Mouse (Mus musculus) heart, embryonic 16.5 days (tissue): ENCODE measurements around the gene Vmo1. TPM values are rescaled to one million over a fixed set of nuclear protein-coding genes. Genes with fewer than 3 reads are reported as not detected.
A peak's percentile ranks its signal among the peaks of the same experiment; 100 is the strongest.

Experiments
- ATAC-seq: fragments of 200-750 bp; cut with Nextera tagmentation; replicated peaks from 2 replicates; pipeline ENCODE4 v1.8.0; 2017; ENCODE audit warnings: moderate number of reproducible peaks; ENCODE audit not compliant: insufficient read depth, low FRiP score; ENCODE audit errors: extremely low read depth
- H3K27ac ChIP-seq: fragments of 300-500 bp; sonication (generic); 2 replicates; pipeline ENCODE4 v1.5.1; 2014; ENCODE audit warnings: mild to moderate bottlenecking, low read length, control low read depth, moderate library complexity
- H3K27me3 ChIP-seq: fragments of 300-500 bp; sonication (generic); 2 replicates; pipeline ENCODE4 v1.6.1; 2014; ENCODE audit warnings: low read length, mixed read lengths; ENCODE audit not compliant: control insufficient read depth, insufficient read depth
- H3K36me3 ChIP-seq: fragments of 300-500 bp; sonication (generic); 2 replicates; pipeline ENCODE4 v1.6.1; 2014; ENCODE audit not compliant: control insufficient read depth, insufficient read depth
- H3K4me1 ChIP-seq: fragments of 300-500 bp; sonication (generic); 2 replicates; pipeline ENCODE4 v1.6.1; 2014; ENCODE audit warnings: low read length, mixed read lengths; ENCODE audit not compliant: control insufficient read depth, insufficient read depth
- H3K4me2 ChIP-seq: fragments of 300-500 bp; sonication (generic); 2 replicates; pipeline ENCODE4 v1.6.1; 2014; ENCODE audit warnings: low read depth, mild to moderate bottlenecking, control low read depth, low read length
- H3K4me3 ChIP-seq: fragments of 300-500 bp; sonication (generic); 2 replicates; pipeline ENCODE4 v1.5.1; 2014; ENCODE audit warnings: mild to moderate bottlenecking, control low read depth, low read length
- H3K9ac ChIP-seq: fragments of 300-500 bp; sonication (generic); 2 replicates; pipeline ENCODE4 v1.6.1; 2014; ENCODE audit warnings: low read length, control low read depth
- H3K9me3 ChIP-seq: fragments of 300-500 bp; sonication (generic); replicated peaks from 2 replicates; pipeline ENCODE4 v1.6.1; 2016; ENCODE audit warnings: low read length; ENCODE audit not compliant: control insufficient read depth
- WGBS: fragments of 180-500 bp; shearing (Covaris S2); extraction: QIAGEN DNeasy Blood & Tissue Kit; methylation state at CpG from one replicate; pipeline ENCODE4 v1.1.7; 2014; 5-methylcytosine and 5-hydroxymethylcytosine counted together
- polyA plus RNA-seq: library from polyadenylated mRNA; unstranded; fragments of >200 nt; fragmentation: Nextera tagmentation; extraction: Ambion mirVana; gene quantifications from 2 replicates; pipeline ENCODE4 v1.2.1, GENCODE M21; 2015

Vmo1 gene
- polyA plus RNA-seq, 1 experiment from 2014 or later, result 1.3 TPM

DNA sequence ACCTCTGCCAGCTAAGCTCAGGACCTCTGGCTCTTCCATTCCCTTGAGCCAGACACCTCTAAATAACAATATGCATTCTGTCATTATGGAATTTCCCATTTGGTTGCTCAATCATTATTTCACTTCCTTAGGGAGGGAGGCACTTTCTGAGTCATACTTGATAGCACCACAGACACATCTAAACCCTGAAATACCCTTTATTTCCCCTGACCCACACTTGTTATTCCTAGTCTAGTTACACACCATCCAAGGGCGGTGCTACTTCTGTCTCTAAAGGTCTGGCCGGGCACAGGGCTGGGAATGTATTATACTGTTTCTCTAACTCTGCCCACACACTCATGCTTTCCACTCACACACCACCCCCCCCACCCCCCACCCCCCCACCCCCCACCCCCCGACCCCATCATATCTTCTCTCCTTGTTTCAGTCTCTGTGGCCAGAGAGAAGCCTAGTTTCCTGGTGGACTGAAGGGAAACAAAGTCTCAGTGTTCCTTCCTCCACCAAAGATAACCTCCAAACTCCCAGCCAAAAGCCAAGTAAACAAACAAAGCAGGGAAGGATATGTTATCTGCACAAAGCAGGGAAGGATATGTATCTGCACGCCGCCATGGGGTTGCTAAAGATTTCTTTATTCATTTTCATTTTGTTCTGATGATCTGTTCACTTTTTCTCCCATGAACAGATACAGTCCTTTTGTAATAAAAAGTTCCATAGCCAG lies 46.4 kb downstream of the Vmo1 start:
- Histone ChIP-seq H3K9me3 (no peaks in the 10 kb centered on the region), H3K27ac (peak overlapping the region; percentile 81), H3K9ac (no peak overlapping the region), H3K27me3 (peaks cover 21% of the 10 kb centered on the region), H3K4me1 (peaks cover 10% of the 10 kb centered on the region), H3K4me3 (no peak overlapping the region), H3K4me2 (no peak overlapping the region), H3K36me3 (no peaks in the 10 kb centered on the region)
- ATAC-seq, result peak; percentile 76; the same call in 1 of the 2 replicates
- WGBS, result 59% methylated on average over 5 of the region's 5 CpGs

DNA sequence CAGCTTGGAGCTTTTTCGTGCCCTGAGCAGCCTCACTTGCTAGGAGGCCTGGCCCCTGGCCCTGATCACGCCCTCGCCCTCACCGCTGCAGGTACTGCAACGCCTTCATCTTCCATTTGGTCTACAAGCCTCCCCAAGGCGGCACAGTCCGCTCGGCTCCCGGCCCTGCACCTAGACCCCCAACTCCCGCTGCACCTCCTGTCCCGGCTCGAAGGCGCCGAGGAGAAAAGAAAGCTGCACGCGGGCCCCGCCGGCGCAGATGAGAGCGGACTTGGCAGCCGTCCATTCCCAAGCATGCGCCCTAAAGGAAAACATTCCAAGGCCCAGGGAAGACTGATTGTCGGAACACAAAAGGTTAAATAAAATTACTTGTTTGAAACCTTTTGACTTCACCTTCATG lies 48.6 kb downstream of the Vmo1 start:
- Histone ChIP-seq H3K36me3 (no peaks in the 10 kb centered on the region), H3K4me3 (peak overlapping the region; percentile 48), H3K4me1 (peaks cover 10% of the 10 kb centered on the region), H3K9ac (peak overlapping the region; percentile 52), H3K27ac (no peak overlapping the region), H3K4me2 (peak overlapping the region; percentile 73), H3K9me3 (0 out of 2 replicates have a peak, but pooled peaks cover 2% of the 10 kb centered on the region), H3K27me3 (peaks cover 21% of the 10 kb centered on the region)
- WGBS, result 9% methylated on average over 23 of the region's 23 CpGs
- ATAC-seq, result no peak

DNA sequence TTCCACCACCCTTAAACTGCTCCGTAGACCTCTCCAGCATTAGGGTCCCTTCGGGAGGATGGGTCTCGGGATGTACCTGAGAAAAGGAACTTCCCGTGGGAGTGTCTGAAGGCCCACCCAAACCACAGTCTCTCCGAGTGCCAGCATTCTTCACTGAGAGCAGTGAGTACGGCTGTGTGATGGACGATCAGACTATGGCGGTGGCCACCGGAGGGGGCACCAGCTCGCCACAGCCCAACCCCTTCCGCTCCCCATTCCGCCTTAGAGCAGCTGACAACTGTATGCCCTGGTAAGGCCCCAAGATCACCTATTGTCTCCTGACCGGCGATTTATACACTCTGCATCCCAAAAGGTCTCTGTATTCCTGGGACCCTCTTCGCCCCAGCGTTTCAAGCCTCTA lies 49.2 kb downstream of the Vmo1 start:
- Histone ChIP-seq H3K36me3 (no peaks in the 10 kb centered on the region), H3K27ac (no peak overlapping the region), H3K9ac (peak overlapping the region; percentile 52; the same call in 1 of the 2 replicates), H3K9me3 (0 out of 2 replicates have a peak, but pooled peaks cover 2% of the 10 kb centered on the region), H3K4me3 (peak overlapping the region; percentile 48; the same call in 1 of the 2 replicates), H3K4me2 (peak overlapping the region; percentile 73), H3K4me1 (peaks cover 10% of the 10 kb centered on the region), H3K27me3 (peaks cover 21% of the 10 kb centered on the region)
- WGBS, result 26% methylated on average over 16 of the region's 16 CpGs
- no peak for ATAC-seq

DNA sequence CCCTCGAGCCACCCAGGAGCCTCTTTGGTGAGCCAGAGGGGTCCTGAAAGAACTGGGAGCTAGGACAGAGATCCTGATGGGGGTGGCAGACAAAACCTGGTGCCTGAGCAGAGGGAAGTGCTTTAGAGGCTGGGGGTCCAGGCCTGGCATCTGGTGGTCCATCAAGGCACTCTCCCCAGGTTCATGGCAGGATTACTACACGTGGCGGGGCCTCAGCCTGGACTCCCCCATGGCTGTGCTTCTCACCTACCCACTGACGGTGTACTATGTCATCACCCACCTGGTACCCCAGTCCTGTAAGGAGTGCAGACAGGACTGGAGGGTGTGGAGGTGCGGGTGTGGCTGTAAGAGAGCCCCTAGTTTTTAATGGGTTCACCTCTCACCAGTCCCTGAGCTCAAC lies 50.4 kb downstream of the Vmo1 start:
- Histone ChIP-seq H3K27ac (no peak overlapping the region), H3K9me3 (0 out of 2 replicates have a peak, but pooled peaks cover 2% of the 10 kb centered on the region), H3K4me3 (no peak overlapping the region), H3K9ac (no peak overlapping the region), H3K4me1 (peaks cover 12% of the 10 kb centered on the region), H3K4me2 (no peak overlapping the region), H3K36me3 (no peaks in the 10 kb centered on the region), H3K27me3 (peaks cover 28% of the 10 kb centered on the region)
- 70% methylated on average over 5 of the region's 5 CpGs for WGBS
- ATAC-seq, result no peak

Other genes with a start within 250 kb of the Vmo1 start
- 2.8 and 7.2 TPM in 2 replicates for gene Alox12e, start 192.0 kb downstream of the Vmo1 start, polyA plus RNA-seq
- 0.56 and 1.1 TPM in 2 replicates for gene Alox15, start 162.6 kb downstream of the Vmo1 start, polyA plus RNA-seq
- gene Pelp1, start 104.6 kb downstream of the Vmo1 start, polyA plus RNA-seq, result 22.1 and 22.5 TPM in 2 replicates
- 9.5 and 11.7 TPM in 2 replicates for gene Arrb2, start 82.0 kb downstream of the Vmo1 start, polyA plus RNA-seq
- 25.2 and 27.8 TPM in 2 replicates for gene Med11, start 62.7 kb downstream of the Vmo1 start, polyA plus RNA-seq
- gene Zmynd15, start 55.2 kb downstream of the Vmo1 start, polyA plus RNA-seq, result 1.5 and 1.7 TPM in 2 replicates
- gene Cxcl16, start 54.6 kb downstream of the Vmo1 start, polyA plus RNA-seq, result 10.2 and 10.9 TPM in 2 replicates
- gene Tm4sf5, start 9.4 kb downstream of the Vmo1 start, polyA plus RNA-seq, result 5.2 and 5.6 TPM in 2 replicates
- gene Gltpd2, start 4.6 kb upstream of the Vmo1 start, polyA plus RNA-seq, result 0.16 and 0.37 TPM in 2 replicates
- 607 and 623 TPM in 2 replicates for gene Psmb6, start 10.8 kb upstream of the Vmo1 start, polyA plus RNA-seq
- not detected in 2 replicates for gene Gm40193, start 18.3 kb upstream of the Vmo1 start, polyA plus RNA-seq
- gene Pld2, start 25.4 kb upstream of the Vmo1 start, polyA plus RNA-seq, result 9.1 and 12.0 TPM in 2 replicates
- gene Mink1, start 48.3 kb upstream of the Vmo1 start, polyA plus RNA-seq, result 9.8 and 10.3 TPM in 2 replicates
- not detected in 2 replicates for gene 4930544D05Rik, start 101.2 kb upstream of the Vmo1 start, polyA plus RNA-seq
- gene Chrne, start 104.6 kb upstream of the Vmo1 start, polyA plus RNA-seq, result not detected in 2 replicates
- gene Gp1ba, start 124.5 kb upstream of the Vmo1 start, polyA plus RNA-seq, result 0.34 and 0.38 TPM in 2 replicates
- 80.3 and 80.9 TPM in 2 replicates for gene Rnf167, start 132.6 kb upstream of the Vmo1 start, polyA plus RNA-seq
- 346 and 351 TPM in 2 replicates for gene Slc25a11, start 132.9 kb upstream of the Vmo1 start, polyA plus RNA-seq
- 1,225 and 1,312 TPM in 2 replicates for gene Pfn1, start 140.0 kb upstream of the Vmo1 start, polyA plus RNA-seq
- 578 and 593 TPM in 2 replicates for gene Eno3, start 142.6 kb upstream of the Vmo1 start, polyA plus RNA-seq
- gene Spag7, start 154.8 kb upstream of the Vmo1 start, polyA plus RNA-seq, result 186 and 191 TPM in 2 replicates
- 15.0 and 15.6 TPM in 2 replicates for gene Camta2, start 173.5 kb upstream of the Vmo1 start, polyA plus RNA-seq
- gene Inca1, start 185.5 kb upstream of the Vmo1 start, polyA plus RNA-seq, result 1.2 and 1.4 TPM in 2 replicates
- 5.1 and 5.2 TPM in 2 replicates for gene Kif1c, start 185.9 kb upstream of the Vmo1 start, polyA plus RNA-seq
- 10.0 and 10.5 TPM in 2 replicates for gene Zfp3, start 249.6 kb upstream of the Vmo1 start, polyA plus RNA-seq